Mouse (Mus musculus) cerebellum, postnatal 36 days (tissue): ENCODE measurements around the gene Slc4a3.

ENCODE experiments used
- DNase-seq, 2 experiments: peaks; one replicate each; pipeline ENCODE4 v3.0.0; 2021 to 2022; ENCODE audit warnings: mixed read lengths in 2 of 2

The Slc4a3 gene

DNA sequence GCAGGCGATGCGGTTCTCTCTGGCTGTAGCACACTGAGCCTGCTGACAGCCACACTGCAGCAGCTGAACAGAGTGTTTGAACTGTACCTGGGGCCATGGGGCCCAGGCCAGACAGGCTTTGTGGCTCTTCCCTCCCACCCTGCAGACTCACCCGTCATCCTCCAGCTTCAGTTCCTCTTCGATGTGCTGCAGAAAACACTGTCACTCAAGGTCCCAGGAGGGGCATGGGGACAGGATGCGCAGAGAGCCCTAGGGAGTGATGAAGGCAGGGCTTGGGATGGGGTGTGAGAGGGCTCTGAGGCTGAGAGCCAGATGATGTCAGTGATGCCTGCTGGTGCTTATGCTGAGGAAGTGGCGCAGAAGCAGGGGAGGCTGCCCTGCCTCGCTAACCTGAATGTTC is 21.4 kb upstream of the Slc4a3 start:
- no peak for DNase-seq

DNA sequence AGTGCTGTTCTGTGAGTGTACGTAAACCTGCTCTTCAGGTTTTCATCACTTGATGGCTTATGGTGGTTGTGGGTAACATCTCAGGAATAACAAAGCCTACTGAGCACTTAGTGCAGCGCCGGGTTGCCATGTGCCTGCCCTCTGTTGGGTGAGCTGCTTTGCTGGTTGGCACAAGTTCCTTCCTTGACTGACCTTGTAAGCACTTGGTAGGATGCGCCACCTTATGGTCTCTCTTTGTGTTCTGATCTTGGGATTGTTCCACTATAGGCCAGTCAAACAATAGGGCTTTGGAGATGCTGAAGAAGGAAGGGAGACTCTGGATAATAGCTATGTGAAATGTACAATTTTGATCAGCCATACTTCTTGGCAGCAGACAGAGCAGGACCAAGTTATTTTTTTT is 15.5 kb upstream of the Slc4a3 start:
- DNase-seq = no peak

- no peak for DNase-seq
These were observed 13.5 kb upstream of the Slc4a3 start for GRCm38 (mm10) chr1:75532280-75533172.

DNA sequence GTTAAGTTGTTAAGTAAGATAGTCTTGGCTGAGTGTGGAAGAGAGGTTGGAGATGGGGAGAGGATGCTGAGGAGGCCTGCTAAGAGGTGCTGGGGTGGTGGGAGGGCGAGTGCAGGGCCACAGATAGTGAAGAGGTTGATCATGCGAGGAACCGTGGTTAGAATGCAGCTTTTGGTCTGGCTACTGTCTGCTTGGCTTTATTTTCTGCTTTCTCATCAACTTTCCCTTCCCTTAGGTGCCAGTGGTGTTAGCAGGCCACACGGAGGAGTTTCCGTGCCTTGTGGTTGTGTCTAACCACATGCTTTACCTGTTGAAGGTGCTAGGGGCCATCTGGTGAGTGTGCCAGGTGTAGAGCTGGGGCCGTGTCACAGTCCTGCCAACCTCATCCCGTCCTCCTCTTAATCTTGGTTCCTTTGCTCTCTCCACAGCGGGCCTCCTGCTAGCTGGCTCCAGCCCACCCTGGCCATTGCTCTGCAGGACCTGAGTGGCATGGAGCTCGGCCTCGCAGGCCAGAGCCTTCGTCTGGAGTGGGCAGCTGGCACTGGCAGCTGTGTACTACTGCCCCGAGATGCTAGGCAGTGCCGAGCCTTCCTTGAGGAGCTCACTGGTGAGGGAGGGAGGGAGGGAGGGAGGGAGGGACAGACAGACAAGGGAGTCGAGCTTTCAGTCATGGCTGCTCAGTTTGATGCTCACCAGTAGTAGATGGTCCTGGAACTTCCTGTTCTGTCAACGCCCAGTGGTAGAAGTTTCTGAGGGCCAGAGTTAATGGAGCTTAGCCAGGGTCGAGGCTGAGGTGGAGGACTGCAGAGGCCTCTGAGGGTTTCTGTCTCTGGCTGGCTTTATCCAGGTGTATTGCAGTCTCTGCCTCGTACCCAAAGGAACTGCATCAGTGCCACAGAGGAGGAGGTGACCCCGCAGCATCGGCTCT is 12.5 kb upstream of the Slc4a3 start:
- DNase-seq = no peak

GRCm38 (mm10) chr1:75537587-75537986 is 8.5 kb upstream of the Slc4a3 start:
- no peak for DNase-seq

DNA sequence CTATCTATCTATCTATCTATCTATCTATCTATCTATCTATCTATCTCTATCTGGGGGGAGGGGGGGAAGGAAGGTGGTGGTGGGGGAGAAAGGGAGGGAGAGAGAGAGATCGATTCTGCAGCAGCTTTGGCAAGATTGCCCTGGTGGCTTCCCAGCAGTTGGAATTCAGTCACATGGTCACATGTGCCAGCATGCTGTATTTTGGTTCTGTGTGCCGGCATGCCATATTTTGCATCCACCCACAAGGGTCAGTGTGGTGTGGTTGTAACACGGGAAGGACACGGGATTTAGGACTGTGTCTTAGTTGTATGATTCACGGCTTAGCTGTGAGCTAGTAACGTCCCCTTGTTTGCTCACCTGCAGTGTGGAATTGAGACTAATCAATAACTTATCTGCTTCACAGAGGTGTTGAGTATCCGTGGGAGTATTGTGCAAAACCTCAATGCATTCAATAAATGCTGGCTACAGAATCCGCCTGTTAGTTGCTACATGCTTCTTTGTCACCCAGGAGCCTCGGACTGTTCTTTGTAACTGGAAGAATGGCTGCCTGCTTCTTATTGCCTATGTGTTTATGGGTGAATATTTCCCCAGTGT is 7.4 kb upstream of the Slc4a3 start:
- no peak for DNase-seq

DNA sequence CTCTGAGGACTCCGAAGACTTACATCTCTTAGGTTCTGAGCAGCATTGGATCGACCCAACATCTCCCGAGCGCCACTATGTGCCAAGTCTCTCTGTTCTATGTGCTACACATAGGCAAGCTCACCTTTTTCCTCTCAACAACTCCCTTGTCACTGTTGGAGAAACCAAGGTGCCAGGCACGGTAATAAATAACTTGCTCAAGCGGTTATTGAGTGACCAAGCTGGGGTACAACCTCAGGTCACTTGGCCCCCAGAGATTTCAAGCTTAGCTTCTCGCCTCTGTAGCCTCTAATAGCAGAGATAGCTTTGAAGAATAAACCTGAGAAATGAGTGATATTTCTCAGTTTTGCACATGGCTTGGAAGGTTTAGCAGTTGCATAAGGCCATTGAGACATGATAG is 4.6 kb upstream of the Slc4a3 start:
- DNase-seq = no peak

DNA sequence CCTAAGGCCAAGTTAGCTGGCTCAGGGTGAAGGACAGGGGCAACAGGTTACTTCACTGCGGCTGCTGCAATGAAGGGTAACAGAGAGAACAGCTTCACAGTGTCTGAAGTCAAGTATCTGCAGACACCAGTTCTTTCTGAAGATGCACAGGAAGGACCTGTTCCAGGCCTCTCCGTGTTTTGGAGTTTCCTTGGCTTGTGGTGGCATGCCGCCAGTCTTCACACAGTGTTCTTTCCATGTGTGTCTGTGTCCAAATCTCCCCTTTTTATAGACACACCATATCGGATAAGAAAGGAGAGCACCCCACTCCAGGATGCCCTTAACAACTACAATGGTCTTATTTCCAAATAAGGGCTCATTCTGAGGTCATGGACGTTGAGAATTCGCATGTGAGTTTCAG is 1.7 kb upstream of the Slc4a3 start:
- DNase-seq = no peak

DNA sequence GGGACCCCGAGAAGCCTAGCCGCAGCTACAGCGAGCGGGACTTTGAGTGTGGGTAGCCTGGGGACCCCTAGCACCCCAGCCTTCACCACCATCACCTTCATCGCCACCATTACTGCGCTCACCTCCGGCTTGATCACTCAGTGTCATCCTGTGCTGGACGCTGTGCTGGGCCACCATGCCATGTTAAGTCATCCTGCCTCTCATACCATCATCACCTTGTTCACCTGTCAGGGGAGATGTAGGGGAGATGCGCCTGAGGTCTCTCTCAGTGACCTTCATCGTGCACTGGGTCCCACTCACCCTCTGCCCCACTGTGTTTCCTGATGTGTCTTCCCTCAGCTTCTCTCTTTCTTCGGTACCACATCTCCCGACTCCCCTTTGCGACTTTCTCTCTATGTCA is 1.3 kb downstream of the Slc4a3 start:
- DNase-seq = no peak

DNA sequence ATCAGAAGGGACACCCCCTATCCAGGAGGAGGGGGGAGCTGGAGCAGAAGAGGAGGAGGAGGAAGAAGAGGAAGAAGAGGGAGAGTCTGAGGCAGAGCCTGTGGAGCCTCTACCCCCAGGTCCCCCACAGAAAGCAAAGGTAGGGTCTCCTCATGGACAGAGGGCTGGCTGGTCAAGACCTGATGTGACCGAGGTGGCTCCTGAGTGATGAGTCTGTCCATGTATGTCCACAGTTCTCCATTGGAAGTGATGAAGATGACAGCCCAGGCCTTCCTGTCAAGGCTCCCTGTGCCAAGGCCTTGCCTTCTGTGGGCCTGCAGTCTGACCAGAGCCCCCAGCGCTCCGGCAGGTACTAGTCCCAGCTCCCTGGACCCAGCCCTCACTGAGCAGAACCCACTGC is 2.0 kb downstream of the Slc4a3 start:
- no peak for DNase-seq

DNA sequence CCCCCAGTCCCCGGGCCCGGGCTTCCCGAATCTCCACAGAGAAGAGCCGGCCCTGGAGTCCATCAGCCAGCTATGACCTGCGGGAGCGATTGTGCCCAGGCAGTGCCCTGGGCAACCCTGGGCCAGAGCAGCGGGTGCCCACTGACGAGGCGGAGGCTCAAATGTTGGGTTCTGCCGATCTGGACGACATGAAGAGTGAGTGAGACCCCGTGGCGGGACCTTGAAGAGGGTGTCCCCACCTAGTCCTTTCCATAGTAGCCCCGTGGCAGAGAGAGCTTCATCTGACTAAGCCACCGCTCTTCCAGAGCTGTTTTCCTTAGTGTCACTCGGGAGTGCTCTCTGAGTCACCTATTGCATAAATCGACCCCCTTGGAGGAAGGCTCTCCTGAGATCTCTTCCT is 2.8 kb downstream of the Slc4a3 start:
- DNase-seq = no peak

GRCm38 (mm10) chr1:75549289-75550279 is 3.5 kb downstream of the Slc4a3 start:
- no peak for DNase-seq

DNA sequence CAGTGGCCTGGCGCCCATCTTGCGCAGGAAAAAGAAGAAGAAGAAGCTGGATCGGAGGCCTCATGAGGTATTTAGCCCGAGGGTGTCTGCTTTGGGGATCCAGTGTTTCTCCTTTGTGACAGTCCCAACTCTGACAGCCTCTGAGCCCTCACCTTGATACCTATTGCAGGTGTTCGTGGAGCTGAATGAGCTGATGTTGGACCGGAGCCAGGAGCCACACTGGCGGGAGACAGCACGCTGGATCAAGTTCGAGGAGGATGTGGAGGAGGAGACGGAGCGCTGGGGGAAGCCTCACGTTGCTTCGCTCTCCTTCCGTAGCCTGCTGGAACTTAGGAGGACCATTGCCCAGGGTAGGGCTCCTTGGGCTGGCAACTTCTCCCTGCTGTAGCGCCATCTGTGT is 4.5 kb downstream of the Slc4a3 start:
- no peak for DNase-seq

DNA sequence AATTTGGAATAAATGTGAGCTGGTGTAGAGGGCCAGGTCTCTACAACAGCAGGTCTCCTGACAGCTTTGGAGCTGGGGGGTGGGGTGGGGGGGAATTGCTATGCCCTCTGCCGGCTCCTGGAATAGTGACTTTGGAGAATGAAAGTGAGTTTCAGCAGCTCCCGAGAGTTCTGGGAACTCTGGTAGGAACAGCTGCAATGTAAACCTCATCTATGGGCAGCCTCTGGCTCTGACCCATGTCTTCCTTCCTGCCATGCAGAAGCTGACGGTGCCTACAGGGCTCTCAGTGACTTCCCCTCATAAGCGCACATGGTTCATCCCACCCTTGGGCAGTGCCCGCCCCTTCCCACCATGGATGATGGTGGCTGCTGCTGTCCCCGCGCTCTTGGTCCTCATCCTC is 9.6 kb downstream of the Slc4a3 start:
- no peak for DNase-seq

GRCm38 (mm10) chr1:75556143-75556781 is 10.2 kb downstream of the Slc4a3 start:
- DNase-seq = no peak

DNA sequence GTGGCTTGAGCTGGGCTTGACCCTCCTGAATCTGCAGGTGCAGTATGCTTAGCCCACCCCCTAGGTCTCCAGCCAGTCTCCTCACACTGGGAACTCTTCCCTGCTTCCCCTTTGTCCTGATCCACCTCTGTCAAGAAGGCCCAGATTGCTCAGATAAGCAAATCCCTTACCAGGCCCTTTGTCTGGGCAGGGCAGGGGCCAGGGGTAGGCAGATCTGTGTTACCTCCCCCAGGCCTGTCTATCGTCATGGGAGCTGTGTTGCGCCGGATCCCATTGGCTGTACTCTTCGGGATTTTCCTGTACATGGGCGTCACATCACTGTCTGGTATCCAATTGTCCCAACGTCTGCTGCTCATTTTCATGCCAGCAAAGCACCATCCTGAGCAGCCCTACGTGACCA is 11.0 kb downstream of the Slc4a3 start:
- no peak for DNase-seq

GRCm38 (mm10) chr1:75558388-75559178 is 12.5 kb downstream of the Slc4a3 start:
- no peak for DNase-seq

- peak; percentile 95 to 98 for DNase-seq
These were observed 13.3 kb downstream of the Slc4a3 start for GRCm38 (mm10) chr1:75559212-75559925.

DNA sequence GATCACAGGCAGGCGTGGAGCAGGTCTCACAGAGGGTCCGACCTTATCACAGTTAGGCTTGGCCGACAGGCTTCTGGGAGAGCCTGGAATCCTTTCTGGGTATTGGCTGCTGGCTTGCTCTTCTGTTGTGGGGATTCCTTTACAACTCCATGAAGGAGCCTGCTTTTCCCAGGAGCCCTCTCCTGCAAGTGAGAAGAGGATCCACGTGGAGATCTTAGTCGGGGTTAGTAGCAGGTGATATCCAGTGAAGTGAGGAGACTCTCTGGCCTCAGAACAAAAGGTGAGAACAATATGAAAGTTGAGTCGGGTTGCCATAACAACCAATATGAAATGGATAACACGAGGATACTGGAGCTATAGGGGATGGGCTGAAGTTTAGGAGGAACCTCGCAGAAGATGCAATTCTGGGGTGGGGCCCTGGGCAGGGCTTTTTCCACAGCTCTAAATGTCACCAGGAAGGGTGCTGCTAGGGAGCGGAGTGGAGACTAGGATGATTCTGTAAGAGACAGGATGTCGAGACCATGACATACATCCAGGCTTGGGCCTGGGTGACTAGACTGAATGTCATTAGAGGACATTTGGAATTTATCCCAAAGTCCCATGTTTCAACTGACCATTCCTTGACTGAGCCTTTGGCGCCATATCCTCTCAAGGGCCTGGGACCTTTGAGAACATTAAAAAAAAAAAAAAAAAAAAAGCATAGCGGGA is 14.3 kb downstream of the Slc4a3 start:
- DNase-seq = no peak
